Mouse (Mus musculus) hindbrain, embryonic 14.5 days (tissue): ENCODE results near the gene Macc1. TPM values are rescaled to one million over a fixed set of nuclear protein-coding genes. Genes with fewer than 3 reads are reported as not detected.

Experiments used
- ATAC-seq: fragments of 200-750 bp; cut with Nextera tagmentation; 2 replicates; pipeline ENCODE4 v1.8.0; 2017; ENCODE audit warnings: moderate number of reproducible peaks, mild to moderate bottlenecking, moderate TSS enrichment, moderate library complexity; ENCODE audit not compliant: low FRiP score
- DNase-seq: peaks from one replicate; pipeline ENCODE4 v3.0.0-alpha.2; 2015; ENCODE audit warnings: low spot score
- H3K27ac ChIP-seq: fragments of 300-500 bp; sonication (generic); 2 replicates; pipeline ENCODE4 v1.5.1; 2014; ENCODE audit warnings: mild to moderate bottlenecking, moderate library complexity
- H3K27me3 ChIP-seq: fragments of 300-500 bp; sonication (generic); 2 replicates; pipeline ENCODE4 v1.6.1; 2014; ENCODE audit warnings: mild to moderate bottlenecking, low read length, mixed read lengths; ENCODE audit not compliant: control insufficient read depth, insufficient read depth
- H3K36me3 ChIP-seq: fragments of 300-500 bp; sonication (generic); replicated peaks from 2 replicates; pipeline ENCODE4 v1.6.1; 2014; ENCODE audit not compliant: control insufficient read depth, insufficient read depth
- H3K4me1 ChIP-seq: fragments of 300-500 bp; sonication (generic); replicated peaks from 2 replicates; pipeline ENCODE4 v1.6.1; 2014; ENCODE audit warnings: antibody characterized with exemption, low read length, mixed read lengths; ENCODE audit not compliant: control insufficient read depth, insufficient read depth
- H3K4me2 ChIP-seq: fragments of 300-500 bp; sonication (generic); replicated peaks from 2 replicates; pipeline ENCODE4 v1.6.1; 2014; ENCODE audit warnings: mild to moderate bottlenecking, moderate library complexity
- H3K4me3 ChIP-seq: fragments of 300-500 bp; sonication (generic); replicated peaks from 2 replicates; pipeline ENCODE4 v1.5.1; 2014; ENCODE audit warnings: mild to moderate bottlenecking, low read length
- H3K9ac ChIP-seq: fragments of 300-500 bp; sonication (generic); 2 replicates; pipeline ENCODE4 v1.6.1; 2014
- H3K9me3 ChIP-seq: fragments of 300-500 bp; sonication (generic); 2 replicates; pipeline ENCODE4 v1.6.1; 2016; ENCODE audit warnings: low read length; ENCODE audit not compliant: control insufficient read depth
- WGBS: fragments of 180-500 bp; shearing (Covaris S2); extraction: QIAGEN DNeasy Blood & Tissue Kit; methylation state at CpG from one replicate; pipeline ENCODE4 v1.1.7; 2014; 5-methylcytosine and 5-hydroxymethylcytosine counted together
- polyA plus RNA-seq: library from polyadenylated mRNA; unstranded; fragments of >200 nt; fragmentation: Nextera tagmentation; extraction: Ambion mirVana; gene quantifications from 2 replicates; pipeline ENCODE4 v1.2.1, GENCODE M21; 2014

Macc1 gene
- polyA plus RNA-seq, 1 experiment from 2014 or later, result not detected

DNA sequence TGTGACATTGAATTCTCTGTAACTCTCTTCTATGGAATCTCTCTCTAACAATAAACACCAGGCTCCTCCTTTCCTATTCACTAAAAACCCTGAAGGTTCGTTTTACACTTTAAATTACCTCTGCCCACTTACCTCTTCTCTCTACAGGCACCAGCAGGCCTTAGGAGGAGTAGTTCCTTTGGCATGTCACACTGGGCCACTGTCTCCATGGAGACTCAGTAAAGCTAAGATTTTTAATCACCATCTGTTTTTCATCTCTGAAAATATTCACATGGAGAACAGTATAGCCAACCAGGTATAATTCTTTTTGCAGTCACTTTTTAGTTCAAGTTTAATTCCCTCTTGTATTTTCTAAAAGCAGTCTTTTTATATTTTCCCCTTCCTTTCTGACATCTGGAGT, 140.0 kb downstream of the Macc1 start:
- H3K4me3 ChIP-seq, result no peak overlapping the region
- no peak overlapping the region for H3K27ac ChIP-seq
- 43% methylated on average over 1 of the region's 1 CpGs for WGBS
- H3K9ac ChIP-seq, result no peak overlapping the region
- H3K9me3 ChIP-seq, result no peaks in the 10 kb centered on the region
- no peaks in the 10 kb centered on the region for H3K27me3 ChIP-seq
- no peak for ATAC-seq
- no peaks in the 10 kb centered on the region for H3K4me1 ChIP-seq
- H3K36me3 ChIP-seq, result no peaks in the 10 kb centered on the region
- no peak for DNase-seq
- H3K4me2 ChIP-seq, result no peak overlapping the region

DNA sequence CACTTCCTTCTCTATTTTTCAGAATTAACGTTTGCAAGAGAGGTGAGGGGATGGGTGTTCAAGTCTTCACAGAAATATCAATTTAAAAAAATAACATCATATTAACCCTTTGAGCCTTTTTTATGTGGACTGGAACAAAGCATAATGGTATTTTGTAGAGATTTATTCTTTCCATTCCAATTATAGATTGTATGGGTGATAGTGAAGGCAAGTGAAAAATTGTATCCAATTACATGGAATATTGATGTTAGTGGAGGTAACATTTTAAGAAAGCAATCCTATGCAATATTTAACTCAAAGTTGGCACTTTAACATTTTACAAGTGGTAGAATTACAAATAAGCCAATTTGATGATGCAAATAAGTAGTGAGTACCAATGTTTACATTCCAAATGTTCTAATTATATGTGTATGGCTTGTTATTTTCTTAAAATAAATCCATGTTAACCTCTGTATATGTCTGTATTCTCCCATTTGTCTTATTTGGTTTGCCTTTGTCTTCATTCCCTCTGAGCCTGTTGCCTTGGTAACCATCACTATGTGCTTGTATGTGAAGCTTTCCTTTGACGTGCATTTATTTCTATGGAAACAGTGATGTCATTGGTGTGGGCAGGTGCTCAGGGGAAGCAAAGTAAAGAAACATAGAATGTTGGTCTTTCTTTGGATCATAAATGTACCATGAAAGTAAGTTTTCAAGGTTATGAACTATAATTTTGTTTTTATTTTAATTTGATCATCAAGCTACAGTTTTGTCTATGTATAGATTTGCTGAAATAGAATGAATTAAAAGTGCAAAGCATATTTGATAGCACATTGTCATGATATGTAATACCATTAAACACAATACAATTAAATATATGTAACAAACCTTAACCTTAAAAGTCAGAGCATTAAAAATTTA, 150.2 kb downstream of the Macc1 start:
- Histone ChIP-seq H3K27me3 (no peaks in the 10 kb centered on the region), H3K4me2 (no peak overlapping the region), H3K36me3 (no peaks in the 10 kb centered on the region), H3K4me3 (no peak overlapping the region), H3K27ac (no peak overlapping the region), H3K4me1 (no peaks in the 10 kb centered on the region), H3K9me3 (no peaks in the 10 kb centered on the region), H3K9ac (no peak overlapping the region)
- DNase-seq, result peak; percentile 81
- ATAC-seq, result peak; percentile 97
- 37% methylated on average over 2 of the region's 2 CpGs for WGBS

DNA sequence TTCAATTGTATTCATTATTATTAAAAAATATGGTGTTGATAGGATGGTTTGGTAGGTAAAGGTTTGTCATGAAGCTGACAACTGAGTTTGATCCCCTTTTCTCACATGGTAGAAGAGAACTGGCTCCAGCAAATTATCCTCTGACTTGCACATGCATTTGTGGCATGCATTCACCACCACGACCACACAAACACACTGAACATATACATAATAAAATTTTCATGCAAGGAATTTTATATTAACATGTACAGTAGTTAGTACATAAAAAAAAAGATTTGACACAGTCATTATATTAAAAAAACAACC, 150.8 kb downstream of the Macc1 start:
- ATAC-seq, result peak; percentile 18; the same call in 1 of the 2 replicates

DNA sequence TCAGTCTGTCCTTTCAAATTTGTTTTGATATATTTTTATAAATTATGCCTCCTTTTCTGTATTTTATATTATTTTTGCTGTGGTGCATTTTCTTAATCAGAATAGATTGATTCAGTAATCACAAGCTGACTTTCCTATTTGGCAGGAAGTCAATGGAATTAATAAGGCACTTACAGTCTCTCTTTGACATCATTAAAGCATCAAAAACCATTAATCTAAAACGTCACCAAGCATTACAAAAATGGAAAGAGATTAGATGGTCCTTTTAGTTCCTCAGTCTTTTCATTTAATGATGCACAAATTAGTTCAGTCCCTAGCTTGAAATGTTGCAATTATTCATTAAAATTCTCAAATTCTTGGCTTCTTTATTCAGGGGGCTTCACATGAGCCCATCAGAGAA, 153.6 kb downstream of the Macc1 start:
- H3K4me3 ChIP-seq, result no peak overlapping the region
- H3K36me3 ChIP-seq, result no peaks in the 10 kb centered on the region
- ATAC-seq (no peak), DNase-seq (no peak)
- no peaks in the 10 kb centered on the region for H3K27me3 ChIP-seq
- H3K9ac ChIP-seq, result no peak overlapping the region
- no peaks in the 10 kb centered on the region for H3K9me3 ChIP-seq
- no peak overlapping the region for H3K4me2 ChIP-seq
- no peaks in the 10 kb centered on the region for H3K4me1 ChIP-seq
- WGBS, result 44% methylated on average over 1 of the region's 1 CpGs
- H3K27ac ChIP-seq, result no peak overlapping the region

More for the DNA sequence above, 150.8 kb downstream of the Macc1 start:
- Histone ChIP-seq H3K4me3 (no peak overlapping the region), H3K4me1 (no peaks in the 10 kb centered on the region), H3K27me3 (no peaks in the 10 kb centered on the region), H3K36me3 (no peaks in the 10 kb centered on the region), H3K4me2 (no peak overlapping the region), H3K9ac (no peak overlapping the region), H3K9me3 (no peaks in the 10 kb centered on the region), H3K27ac (no peak overlapping the region)
- 76% methylated on average over 1 of the region's 1 CpGs for WGBS
- DNase-seq, result no peak

DNA sequence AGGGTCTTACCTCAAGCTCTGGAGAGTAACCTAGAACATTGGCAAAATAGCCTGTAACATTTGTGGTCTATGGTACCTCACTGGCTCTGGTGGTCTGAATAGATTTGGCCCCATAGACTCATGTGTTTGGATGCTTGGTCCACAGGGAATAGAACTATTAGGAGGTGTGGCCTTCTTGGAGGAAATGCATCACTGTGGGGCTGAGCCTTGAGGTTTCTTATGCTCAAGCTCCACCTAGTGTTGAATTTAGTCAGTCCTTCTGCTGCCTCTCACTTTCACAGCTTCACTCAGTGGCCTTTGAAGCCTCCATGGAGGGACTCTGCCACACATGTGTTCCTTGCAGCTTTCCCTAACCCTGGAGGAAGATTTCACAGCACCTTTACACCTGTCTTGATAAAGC, 156.2 kb downstream of the Macc1 start:
- Histone ChIP-seq H3K4me3 (no peak overlapping the region), H3K27me3 (no peaks in the 10 kb centered on the region), H3K4me2 (no peak overlapping the region), H3K4me1 (no peaks in the 10 kb centered on the region), H3K9me3 (no peaks in the 10 kb centered on the region), H3K9ac (no peak overlapping the region), H3K27ac (no peak overlapping the region), H3K36me3 (no peaks in the 10 kb centered on the region)
- no peak for DNase-seq
- no peak for ATAC-seq

DNA sequence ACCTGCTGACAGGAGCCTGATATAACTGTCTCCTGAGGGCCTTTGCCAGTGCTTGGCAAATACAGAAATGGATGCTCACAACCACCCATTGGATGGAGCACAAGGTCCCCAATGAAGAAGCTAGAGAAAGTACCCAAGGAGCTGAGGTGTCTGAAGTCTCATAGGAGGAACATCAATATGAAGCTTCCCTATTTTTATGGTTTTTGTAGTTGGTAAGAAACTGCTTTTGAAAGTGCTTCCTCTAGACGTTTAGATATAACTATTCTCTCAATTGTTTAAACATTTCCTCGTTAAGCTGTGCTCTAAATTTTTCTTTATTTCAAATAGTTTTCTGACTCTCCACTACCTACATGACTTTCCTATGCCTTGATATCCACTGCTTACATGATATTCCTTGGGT, 169.2 kb downstream of the Macc1 start:
- Histone ChIP-seq H3K36me3 (no peaks in the 10 kb centered on the region), H3K9ac (no peak overlapping the region), H3K4me2 (no peak overlapping the region), H3K4me3 (no peak overlapping the region), H3K27ac (no peak overlapping the region), H3K4me1 (no peaks in the 10 kb centered on the region), H3K9me3 (no peaks in the 10 kb centered on the region), H3K27me3 (no peaks in the 10 kb centered on the region)
- ATAC-seq (no peak), DNase-seq (no peak)
- 90% methylated on average over 2 of the region's 2 CpGs for WGBS

DNA sequence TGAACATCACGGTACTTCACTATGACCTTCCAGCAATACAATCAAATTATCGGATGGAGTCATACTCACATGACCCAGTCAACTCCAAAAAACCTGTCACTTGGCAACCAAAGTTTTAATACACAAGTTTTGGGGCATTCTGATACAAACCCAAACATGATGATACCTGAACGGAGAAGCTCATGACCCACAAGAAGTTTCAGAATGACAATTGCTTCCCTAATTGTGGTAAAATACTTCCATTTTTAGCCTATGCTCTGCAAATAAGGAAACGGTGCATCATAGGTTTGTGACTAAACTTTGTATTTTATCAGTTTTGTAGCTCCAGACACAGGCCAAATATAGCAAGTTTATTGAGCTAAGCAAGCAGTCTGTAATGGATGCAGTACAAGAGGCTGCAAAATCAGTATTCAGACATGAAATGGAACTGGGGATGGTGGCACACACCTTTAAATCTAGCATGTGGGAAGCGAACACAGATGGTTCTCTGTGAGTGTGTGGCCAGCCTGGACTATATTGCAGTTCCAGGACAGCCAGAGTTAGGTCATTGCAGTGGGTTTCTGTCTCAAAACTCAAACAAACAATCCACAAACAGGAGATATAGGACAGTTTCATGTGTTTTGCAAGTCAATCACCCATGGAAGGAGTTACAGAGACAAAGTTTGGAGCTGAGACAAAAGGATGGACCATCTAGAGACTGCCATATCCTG, 170.0 kb downstream of the Macc1 start:
- Histone ChIP-seq H3K4me3 (no peak overlapping the region), H3K4me1 (no peaks in the 10 kb centered on the region), H3K9ac (no peak overlapping the region), H3K9me3 (no peaks in the 10 kb centered on the region), H3K4me2 (no peak overlapping the region), H3K27ac (no peak overlapping the region), H3K36me3 (no peaks in the 10 kb centered on the region), H3K27me3 (no peaks in the 10 kb centered on the region)
- ATAC-seq (no peak), DNase-seq (no peak)
- 90% methylated on average over 5 of the region's 5 CpGs for WGBS

DNA sequence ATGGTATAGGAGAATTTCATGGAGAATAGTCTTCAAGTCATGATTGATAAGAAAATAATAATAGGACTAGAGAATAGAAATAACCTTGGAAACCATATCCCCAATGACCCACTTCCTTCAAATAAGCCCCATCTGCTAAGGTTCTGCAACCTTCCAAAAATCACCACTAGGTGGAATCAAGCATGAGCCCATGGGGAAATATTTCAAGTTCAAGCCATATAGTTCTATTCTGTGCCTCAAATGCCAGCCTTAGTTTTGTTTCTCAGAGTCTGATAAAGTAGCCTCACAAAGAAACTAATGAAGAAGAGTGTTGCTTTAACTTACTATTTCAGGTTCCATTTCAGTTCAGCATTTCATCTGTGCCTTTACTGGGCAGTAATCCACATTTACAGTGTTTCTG, 197.1 kb downstream of the Macc1 start:
- no peak for DNase-seq
- no peak overlapping the region for H3K27ac ChIP-seq
- H3K9me3 ChIP-seq, result no peaks in the 10 kb centered on the region
- H3K9ac ChIP-seq, result no peak overlapping the region
- H3K4me1 ChIP-seq, result no peaks in the 10 kb centered on the region
- no peak overlapping the region for H3K4me3 ChIP-seq
- ATAC-seq, result no peak
- no peaks in the 10 kb centered on the region for H3K27me3 ChIP-seq
- H3K4me2 ChIP-seq, result no peak overlapping the region
- H3K36me3 ChIP-seq, result no peaks in the 10 kb centered on the region
